Mouse (Mus musculus) heart, embryonic 14.5 days (tissue): ENCODE data around the gene Pkd1l2. TPM values are rescaled to one million over a fixed set of nuclear protein-coding genes. Genes with fewer than 3 reads are reported as not detected.

Experiments used
- ATAC-seq: fragments of 200-750 bp; cut with Nextera tagmentation; 2 replicates; pipeline ENCODE4 v1.8.0; 2017; ENCODE audit warnings: low read depth, moderate TSS enrichment; ENCODE audit not compliant: insufficient number of reproducible peaks, insufficient read depth, low FRiP score
- H3K27ac ChIP-seq, 2 experiments: fragments of 200-500 bp in 1 of 2; fragments of 300-500 bp in 1 of 2; sonication (generic) in 1 of 2; replicated peaks in 1 of 2; 2 replicates each; pipeline ENCODE4 v1.5.1; 2012 to 2014; ENCODE audit warnings: low read depth in 2 of 2, low read length in 2 of 2, control low read depth in 1 of 2, mild to moderate bottlenecking in 1 of 2, mixed read lengths in 1 of 2; ENCODE audit not compliant: control insufficient read depth in 1 of 2, insufficient read depth in 1 of 2
- H3K27me3 ChIP-seq: fragments of 300-500 bp; sonication (generic); 2 replicates; pipeline ENCODE4 v1.6.1; 2014; ENCODE audit warnings: mild to moderate bottlenecking, low read length, control low read depth; ENCODE audit not compliant: control insufficient read depth, insufficient read depth
- H3K36me3 ChIP-seq: fragments of 300-500 bp; sonication (generic); 2 replicates; pipeline ENCODE4 v1.6.1; 2014; ENCODE audit warnings: mild to moderate bottlenecking, control low read depth, low read length, mixed read lengths; ENCODE audit not compliant: control insufficient read depth, insufficient read depth
- H3K4me1 ChIP-seq, 2 experiments: fragments of 200-500 bp in 1 of 2; fragments of 300-500 bp in 1 of 2; sonication (generic) in 1 of 2; 2 replicates each; pipeline ENCODE4 v1.6.1; 2012 to 2014; ENCODE audit warnings: low read length in 2 of 2, control low read depth in 1 of 2, mixed read lengths in 1 of 2; ENCODE audit not compliant: control insufficient read depth in 2 of 2, insufficient read depth in 2 of 2
- H3K4me2 ChIP-seq: fragments of 300-500 bp; sonication (generic); 2 replicates; pipeline ENCODE4 v1.6.1; 2014; ENCODE audit warnings: mild to moderate bottlenecking, low read length
- H3K4me3 ChIP-seq, 2 experiments: fragments of 200-500 bp in 1 of 2; fragments of 300-500 bp in 1 of 2; sonication (generic) in 1 of 2; 2 replicates each; pipeline ENCODE4 v1.5.1; 2012 to 2014; ENCODE audit warnings: low read length in 2 of 2, mild to moderate bottlenecking in 2 of 2, control low read depth in 1 of 2, low read depth in 1 of 2, moderate library complexity in 1 of 2; ENCODE audit not compliant: control insufficient read depth in 1 of 2, insufficient read depth in 1 of 2
- H3K9ac ChIP-seq: fragments of 300-500 bp; sonication (generic); 2 replicates; pipeline ENCODE4 v1.6.1; 2014; ENCODE audit warnings: mild to moderate bottlenecking, low read length
- H3K9me3 ChIP-seq: fragments of 300-500 bp; sonication (generic); 2 replicates; pipeline ENCODE4 v1.6.1; 2016; ENCODE audit warnings: low read length, control low read depth; ENCODE audit not compliant: control insufficient read depth
- WGBS: fragments of 180-500 bp; shearing (Covaris S2); extraction: QIAGEN DNeasy Blood & Tissue Kit; methylation state at CpG from one replicate; pipeline ENCODE4 v1.1.7; 2014; 5-methylcytosine and 5-hydroxymethylcytosine counted together
- polyA plus RNA-seq: library from polyadenylated mRNA; unstranded; fragments of >200 nt; fragmentation: Nextera tagmentation; extraction: Ambion mirVana; gene quantifications from 2 replicates; pipeline ENCODE4 v1.2.1, GENCODE M21; 2014

The Pkd1l2 gene
- polyA plus RNA-seq, 1 experiment from 2014 or later: 0.14 TPM

- H3K4me3 ChIP-seq: no peak overlapping the region
- 93% methylated on average over 9 of the region's 9 CpGs for WGBS
- H3K36me3 ChIP-seq: peaks cover 67% of the 10 kb centered on the region
- no peak overlapping the region for H3K9ac ChIP-seq
- H3K4me2 ChIP-seq: no peak overlapping the region
- ATAC-seq: no peak
- H3K9me3 ChIP-seq: no peaks in the 10 kb centered on the region
- H3K27ac ChIP-seq: no peak overlapping the region
- peaks cover 4 to 14% of the 10 kb centered on the region in 2 experiments; a peak in 3 of 4 replicates for H3K4me1 ChIP-seq
- H3K27me3 ChIP-seq: no peaks in the 10 kb centered on the region
Observed at GRCm38 (mm10) chr8:116954415-116954814, 127.8 kb downstream of the Pkd1l2 start.

- Histone ChIP-seq H3K9ac (no peak overlapping the region), H3K4me2 (no peak overlapping the region), H3K27me3 (no peaks in the 10 kb centered on the region), H3K27ac (no peak overlapping the region), H3K9me3 (no peaks in the 10 kb centered on the region), H3K4me3 (no peak overlapping the region), H3K36me3 (peaks cover 47% of the 10 kb centered on the region), H3K4me1 (peaks cover 10 to 24% of the 10 kb centered on the region in 2 experiments)
- 92% methylated on average over 8 of the region's 8 CpGs for WGBS
- ATAC-seq: no peak
Observed at GRCm38 (mm10) chr8:116952428-116952827, 129.8 kb downstream of the Pkd1l2 start.

- WGBS: 88% methylated on average over 2 of the region's 2 CpGs
- H3K4me1 ChIP-seq: peaks cover 14 to 30% of the 10 kb centered on the region in 2 experiments
- H3K27me3 ChIP-seq: no peaks in the 10 kb centered on the region
- no peak overlapping the region for H3K4me2 ChIP-seq
- H3K36me3 ChIP-seq: peaks cover 40% of the 10 kb centered on the region
- H3K9me3 ChIP-seq: no peaks in the 10 kb centered on the region
- no peak overlapping the region for H3K4me3 ChIP-seq
- no peak overlapping the region for H3K9ac ChIP-seq
- no peak overlapping the region for H3K27ac ChIP-seq
- no peak for ATAC-seq
Observed at GRCm38 (mm10) chr8:116951778-116952177, 130.5 kb downstream of the Pkd1l2 start.

GRCm38 (mm10) chr8:116951369-116951768 lies 130.9 kb downstream of the Pkd1l2 start:
- Histone ChIP-seq H3K27ac (no peak overlapping the region), H3K36me3 (peaks cover 36% of the 10 kb centered on the region)
- 34% methylated on average over 5 of the region's 5 CpGs for WGBS

GRCm38 (mm10) chr8:116947589-116947988 lies 134.7 kb downstream of the Pkd1l2 start:
- Histone ChIP-seq H3K9me3 (no peaks in the 10 kb centered on the region), H3K27me3 (no peaks in the 10 kb centered on the region), H3K36me3 (no peaks in the 10 kb centered on the region), H3K4me3 (no peak overlapping the region), H3K4me2 (peak overlapping the region; percentile 23), H3K9ac (no peak overlapping the region; the same call in 1 of the 2 replicates), H3K27ac (peak overlapping the region; percentile 28 to 90), H3K4me1 (peaks cover 29 to 59% of the 10 kb centered on the region in 2 experiments)
- whole genome bisulfite sequencing: 42% methylated on average over 7 of the region's 7 CpGs
- ATAC-seq: no peak

More at GRCm38 (mm10) chr8:116951369-116951768, 130.9 kb downstream of the Pkd1l2 start:
- Histone ChIP-seq H3K4me2 (no peak overlapping the region), H3K4me3 (no peak overlapping the region), H3K9ac (no peak overlapping the region), H3K27me3 (no peaks in the 10 kb centered on the region), H3K9me3 (no peaks in the 10 kb centered on the region), H3K4me1 (peaks cover 18 to 34% of the 10 kb centered on the region in 2 experiments)
- peak; percentile 47; the same call in 1 of the 2 replicates for ATAC-seq

- Histone ChIP-seq H3K27ac (peak overlapping the region; percentile 82 to 90), H3K9me3 (no peaks in the 10 kb centered on the region), H3K4me1 (peaks cover 29 to 57% of the 10 kb centered on the region in 2 experiments), H3K4me2 (peak overlapping the region; percentile 97), H3K4me3 (peak overlapping the region; percentile 22 to 30; a peak in 3 of 4 replicates), H3K9ac (peak overlapping the region; percentile 61), H3K27me3 (no peaks in the 10 kb centered on the region), H3K36me3 (no peaks in the 10 kb centered on the region)
- 47% methylated on average over 6 of the region's 6 CpGs for WGBS
- no peak for ATAC-seq
Observed at GRCm38 (mm10) chr8:116946851-116947250, 135.4 kb downstream of the Pkd1l2 start.

GRCm38 (mm10) chr8:116946268-116946838 lies 135.9 kb downstream of the Pkd1l2 start:
- 0 out of 2 replicates have a peak, but pooled peaks have one; percentile 16 for ATAC-seq
- H3K9ac ChIP-seq: peak overlapping the region; percentile 61
- WGBS: 17% methylated on average over 21 of the region's 21 CpGs
- peak overlapping the region; percentile 97 for H3K4me2 ChIP-seq
- H3K4me3 ChIP-seq: peak overlapping the region; percentile 22 to 30
- no peaks in the 10 kb centered on the region for H3K36me3 ChIP-seq
- no peaks in the 10 kb centered on the region for H3K27me3 ChIP-seq
- H3K9me3 ChIP-seq: no peaks in the 10 kb centered on the region
- H3K27ac ChIP-seq: peak overlapping the region; percentile 82 to 90
- H3K4me1 ChIP-seq: peaks cover 27 to 52% of the 10 kb centered on the region in 2 experiments
